Mouse (Mus musculus): ENCODE results near the gene Runx2.

DNA sequence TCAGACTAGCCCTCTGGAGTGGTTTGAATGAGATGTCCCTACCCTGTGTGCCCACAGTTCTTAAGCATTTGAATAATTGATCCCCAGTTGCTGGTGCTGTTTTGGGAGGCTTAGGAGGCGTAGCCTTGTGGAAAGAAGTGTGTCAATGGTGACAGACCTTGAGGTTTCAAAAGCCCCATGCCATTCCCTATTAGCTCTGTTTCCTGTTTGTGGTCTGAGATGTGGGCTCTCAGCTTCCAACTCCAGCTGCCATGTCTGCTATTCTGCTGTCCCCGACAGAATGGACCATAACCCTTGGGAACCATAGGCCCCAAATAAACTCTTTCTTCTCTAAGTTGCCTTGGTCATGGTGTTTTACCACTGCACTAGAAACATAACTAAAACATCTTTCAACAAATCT lies 194.1 kb downstream of the Runx2 start:
- TF ChIP-seq CTCF (IDR thresholded peaks at IDR 0.05; ENCODE audit: low read depth, low read length) (no peak), POLR2A (IDR thresholded peaks at IDR 0.05; ENCODE audit: borderline replicate concordance, low read depth, low read length) (no peak)

Measured in bone marrow macrophage, adult 2 months (primary cell).